8 mouse cellular contexts compared by ENCODE assay signal in the genomic region with DNA sequence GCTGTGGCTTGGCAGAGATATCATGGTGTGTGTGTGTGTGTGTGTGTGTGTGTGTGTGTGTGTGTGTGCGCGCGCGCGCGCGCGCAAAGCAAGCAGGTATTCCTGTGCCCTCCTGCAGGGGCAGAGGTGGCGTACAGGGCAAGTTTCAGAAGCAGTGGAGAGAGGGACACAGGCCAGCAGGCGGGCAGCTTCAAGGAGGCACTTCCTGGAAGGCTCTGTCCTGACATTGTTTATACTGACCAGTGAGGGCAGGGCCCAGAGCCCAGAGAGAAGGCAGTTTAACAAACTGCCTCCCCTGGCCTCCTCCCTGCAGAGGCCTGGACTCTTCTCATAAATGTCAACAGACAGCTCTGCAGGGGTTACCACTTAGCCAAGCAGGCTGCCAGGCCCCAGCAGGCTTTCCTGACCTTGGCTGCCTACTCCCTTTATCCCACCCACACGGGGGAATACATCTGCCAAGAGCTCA. TPM values are rescaled to one million over a fixed set of nuclear protein-coding genes. Genes with fewer than 3 reads are reported as not detected.
DNase-seq lines count a peak whose midpoint lies in the region; ATAC-seq and TF ChIP-seq lines count a peak whose summit lies in the region.

No protein-coding gene starts in this region.

- H3K4me3 ChIP-seq in embryonic facial prominence, embryonic 12.5 days = no peak overlapping the region
- no peak overlapping the region for H3K4me3 ChIP-seq in lung, embryonic 14.5 days (ENCODE audit: low read depth, low read length)

- DNase-seq in heart, adult 11 months = peak; percentile 97
- no peak for DNase-seq in heart, adult 8-10 months (ENCODE audit: low spot score)
- peak; percentile 79 for DNase-seq in NIH3T3 (ENCODE audit: low read depth)
- peak; percentile 56 for DNase-seq in kidney, adult 18-20 months
- DNase-seq in lung, embryonic 14.5 days = peak; percentile 81
- DNase-seq in right cerebral cortex, postnatal 25 days = no peak
- no peak for DNase-seq in spleen, adult 18-20 months

- peak overlapping the region; percentile 78 for H3K27ac ChIP-seq in embryonic facial prominence, embryonic 12.5 days
- peak overlapping the region; percentile 77 for H3K27ac ChIP-seq in lung, embryonic 14.5 days (ENCODE audit: low read depth)

- peak; percentile 43; the same call in 1 of the 2 replicates for TF ChIP-seq CTCF in lung, embryonic 14.5 days (IDR thresholded peaks at IDR 0.05; ENCODE audit: low read depth)

- H3K9me3 ChIP-seq in embryonic facial prominence, embryonic 12.5 days = no peaks in the 10 kb centered on the region
- no peaks in the 10 kb centered on the region for H3K9me3 ChIP-seq in lung, embryonic 14.5 days (ENCODE audit: low read depth, low read length)

- H3K27me3 ChIP-seq in embryonic facial prominence, embryonic 12.5 days = no peaks in the 10 kb centered on the region
- H3K27me3 ChIP-seq in lung, embryonic 14.5 days (ENCODE audit: insufficient read depth, low read length) = no peaks in the 10 kb centered on the region

- H3K9ac ChIP-seq in embryonic facial prominence, embryonic 12.5 days = no peak overlapping the region
- no peak overlapping the region for H3K9ac ChIP-seq in lung, embryonic 14.5 days

- WGBS in embryonic facial prominence, embryonic 12.5 days = 78% methylated on average over 11 of the region's 11 CpGs
- 41% methylated on average over 11 of the region's 11 CpGs for WGBS in lung, embryonic 14.5 days

- H3K4me2 ChIP-seq in embryonic facial prominence, embryonic 12.5 days (replicated peaks) = no peak overlapping the region
- H3K4me2 ChIP-seq in lung, embryonic 14.5 days = no peak overlapping the region

- ATAC-seq in embryonic facial prominence, embryonic 12.5 days (ENCODE audit: insufficient number of reproducible peaks, insufficient read depth, low FRiP score, low TSS enrichment) = no peak
- peak; percentile 83 for ATAC-seq in lung, embryonic 14.5 days (ENCODE audit: insufficient read depth)

- H3K36me3 ChIP-seq in embryonic facial prominence, embryonic 12.5 days = peaks cover 10% of the 10 kb centered on the region
- peaks cover 21% of the 10 kb centered on the region; the same call in 1 of the 2 replicates for H3K36me3 ChIP-seq in lung, embryonic 14.5 days (ENCODE audit: insufficient read depth)

- peaks cover 36% of the 10 kb centered on the region for H3K4me1 ChIP-seq in embryonic facial prominence, embryonic 12.5 days
- H3K4me1 ChIP-seq in lung, embryonic 14.5 days (ENCODE audit: insufficient read depth) = peaks cover 23% of the 10 kb centered on the region

RNA-seq across cellular contexts. Expression of a gene that starts 31.1 kb away (rescaled TPM):
- 100 to 1,000 TPM; 300 to 329 (median 307) TPM for total RNA-seq in heart, adult 8-10 months (2022)
- polyA plus RNA-seq in embryonic facial prominence, embryonic 12.5 days (2016; fragmentation: Nextera tagmentation; extraction: Ambion mirVana) = 27.6 and 30.3 TPM in 2 replicates
- polyA plus RNA-seq in lung, embryonic 14.5 days (2014; fragmentation: Nextera tagmentation; extraction: Ambion mirVana) = 29.2 and 30.4 TPM in 2 replicates

RNA-seq across cellular contexts. Expression of a gene that starts 43.8 kb away (rescaled TPM):
- total RNA-seq in heart, adult 8-10 months (2022) = 10 to 100 TPM; 28.3 to 37.1 (median 32.0) TPM
- polyA plus RNA-seq in embryonic facial prominence, embryonic 12.5 days (2016; fragmentation: Nextera tagmentation; extraction: Ambion mirVana) = 47.3 and 47.4 TPM in 2 replicates
- 29.6 and 29.8 TPM in 2 replicates for polyA plus RNA-seq in lung, embryonic 14.5 days (2014; fragmentation: Nextera tagmentation; extraction: Ambion mirVana)

Comparison
In these comparisons a context has a peak if more than half of its experiments do, and no peak if none do; other contexts are left out.
1. DNase-seq: peak in heart, adult 11 months (single experiment), NIH3T3 (single experiment), kidney, adult 18-20 months (single experiment) and lung, embryonic 14.5 days (single experiment); none in heart, adult 8-10 months (single experiment), right cerebral cortex, postnatal 25 days (single experiment) and spleen, adult 18-20 months (0 of 2).